Mouse (Mus musculus) liver, postnatal 0 days (tissue): ENCODE measurements at regions not wholly inside any gene's neighbourhood (a gene's known extent, or its start where the extent isn't known, plus 50 kb on each side); places are given as distances from the start of the nearest gene placed in this dataset.

Experiments used
- ATAC-seq: fragments of 200-750 bp; cut with Nextera tagmentation; 2 replicates; pipeline ENCODE4 v1.8.0; 2017; ENCODE audit warnings: mild to moderate bottlenecking, moderate library complexity
- DNase-seq: peaks from one replicate; pipeline ENCODE4 v3.0.0-alpha.2; 2016
- H3K27ac ChIP-seq: fragments of 300-500 bp; sonication (generic); 2 replicates; pipeline ENCODE4 v1.5.1; 2014; ENCODE audit warnings: antibody characterized with exemption, moderate library complexity, mild to moderate bottlenecking, low read depth
- H3K27me3 ChIP-seq: fragments of 300-500 bp; sonication (generic); 2 replicates; pipeline ENCODE4 v1.6.1; 2014; ENCODE audit warnings: low read length, control low read depth, mixed read lengths; ENCODE audit not compliant: insufficient read depth
- H3K36me3 ChIP-seq: fragments of 300-500 bp; sonication (generic); replicated peaks from 2 replicates; pipeline ENCODE4 v1.6.1; 2014; ENCODE audit warnings: mild to moderate bottlenecking, control low read depth, low read length, moderate library complexity, mixed read lengths; ENCODE audit not compliant: insufficient read depth
- H3K4me1 ChIP-seq: fragments of 300-500 bp; sonication (generic); 2 replicates; pipeline ENCODE4 v1.6.1; 2014; ENCODE audit warnings: antibody characterized with exemption, mild to moderate bottlenecking, control low read depth; ENCODE audit not compliant: insufficient read depth
- H3K4me2 ChIP-seq: fragments of 300-500 bp; sonication (generic); 2 replicates; pipeline ENCODE4 v1.6.1; 2014; ENCODE audit warnings: low read depth, mild to moderate bottlenecking, low read length, moderate library complexity, mixed read lengths
- H3K4me3 ChIP-seq: fragments of 300-500 bp; sonication (generic); 2 replicates; pipeline ENCODE4 v1.5.1; 2014; ENCODE audit warnings: low read depth, low read length
- H3K9ac ChIP-seq: fragments of 300-500 bp; sonication (generic); replicated peaks from 2 replicates; pipeline ENCODE4 v1.6.1; 2014; ENCODE audit warnings: mild to moderate bottlenecking, moderate library complexity
- H3K9me3 ChIP-seq: fragments of 300-500 bp; sonication (generic); 2 replicates; pipeline ENCODE4 v1.6.1; 2016; ENCODE audit warnings: mild to moderate bottlenecking, control low read depth, low read length, mixed read lengths
- CTCF ChIP-seq: sonication (generic); IDR thresholded peaks from 2 replicates; pipeline ENCODE4 v1.5.1; 2016; ENCODE audit warnings: antibody characterized with exemption, low read depth
- EP300 ChIP-seq: IDR thresholded peaks from 2 replicates; pipeline ENCODE4 v1.6.1; 2016; ENCODE audit warnings: antibody characterized with exemption, low read depth, mild to moderate bottlenecking
- WGBS: fragments of 180-500 bp; shearing (Covaris S2); extraction: QIAGEN DNeasy Blood & Tissue Kit; methylation state at CpG from one replicate; pipeline ENCODE4 v1.1.7; 2014; ENCODE audit not compliant: insufficient replicate concordance; 5-methylcytosine and 5-hydroxymethylcytosine counted together

DNA sequence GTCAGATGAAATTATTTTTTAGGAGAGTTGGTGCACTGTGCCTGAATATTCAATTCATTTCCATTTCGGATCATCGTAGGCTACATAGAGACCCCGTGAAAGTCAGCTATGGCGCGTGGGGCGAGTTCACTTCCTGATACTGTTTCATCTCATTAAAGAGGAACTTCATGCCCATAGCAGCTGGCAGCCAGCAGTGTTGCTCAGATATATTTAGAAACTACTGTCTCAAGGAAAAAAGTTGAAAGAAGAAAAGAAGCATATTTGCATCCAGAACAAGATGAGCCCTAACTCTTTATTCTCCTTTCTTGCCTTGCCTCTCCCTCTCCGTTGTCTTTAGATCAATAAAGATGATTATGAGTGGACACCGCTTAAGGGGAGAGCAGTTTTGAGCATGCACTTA is 446.1 kb upstream of the Adgrl2 start:
- Histone ChIP-seq H3K4me1 (no peaks in the 10 kb centered on the region; the same call in 1 of the 2 replicates), H3K27ac (no peak overlapping the region), H3K36me3 (no peaks in the 10 kb centered on the region), H3K9me3 (no peaks in the 10 kb centered on the region), H3K4me2 (no peak overlapping the region), H3K4me3 (no peak overlapping the region), H3K9ac (no peak overlapping the region), H3K27me3 (no peaks in the 10 kb centered on the region)
- DNase-seq: peak; percentile 17
- TF ChIP-seq EP300 (no peak), CTCF (no peak)
- no peak for ATAC-seq
- 41% methylated on average over 8 of the region's 8 CpGs for WGBS

DNA sequence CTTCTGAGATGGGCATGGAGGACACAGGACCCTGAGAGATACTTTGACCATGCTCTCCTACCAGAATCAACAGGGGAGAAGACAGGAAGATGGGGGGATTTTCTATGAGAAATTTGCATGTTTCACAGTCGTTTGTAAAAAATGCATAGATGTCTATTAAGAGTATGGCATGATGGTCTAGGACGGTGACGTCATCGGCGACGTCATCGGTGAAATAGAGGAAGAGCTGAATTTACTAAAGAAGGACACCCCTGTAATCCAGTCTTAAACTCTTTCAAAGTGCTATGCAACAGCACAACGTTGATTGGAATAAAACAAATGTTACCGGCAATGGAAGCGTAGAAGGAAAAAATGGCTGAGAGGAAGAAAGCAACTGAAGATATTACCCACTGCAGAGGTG is 441.4 kb upstream of the Adgrl2 start:
- DNase-seq: no peak
- H3K27ac ChIP-seq: no peak overlapping the region
- no peaks in the 10 kb centered on the region for H3K27me3 ChIP-seq
- TF ChIP-seq CTCF: no peak
- no peak for TF ChIP-seq EP300
- 85% methylated on average over 10 of the region's 10 CpGs for WGBS
- no peaks in the 10 kb centered on the region for H3K9me3 ChIP-seq
- H3K36me3 ChIP-seq: no peaks in the 10 kb centered on the region
- no peak overlapping the region for H3K4me3 ChIP-seq
- no peak overlapping the region for H3K4me2 ChIP-seq
- H3K4me1 ChIP-seq: no peaks in the 10 kb centered on the region; the same call in 1 of the 2 replicates
- no peak for ATAC-seq
- H3K9ac ChIP-seq: no peak overlapping the region

- ATAC-seq: no peak
- DNase-seq: no peak
- H3K36me3 ChIP-seq: no peaks in the 10 kb centered on the region
Measured at GRCm38 (mm10) chr3:149426023-149426759, 435.8 kb upstream of the Adgrl2 start.

DNA sequence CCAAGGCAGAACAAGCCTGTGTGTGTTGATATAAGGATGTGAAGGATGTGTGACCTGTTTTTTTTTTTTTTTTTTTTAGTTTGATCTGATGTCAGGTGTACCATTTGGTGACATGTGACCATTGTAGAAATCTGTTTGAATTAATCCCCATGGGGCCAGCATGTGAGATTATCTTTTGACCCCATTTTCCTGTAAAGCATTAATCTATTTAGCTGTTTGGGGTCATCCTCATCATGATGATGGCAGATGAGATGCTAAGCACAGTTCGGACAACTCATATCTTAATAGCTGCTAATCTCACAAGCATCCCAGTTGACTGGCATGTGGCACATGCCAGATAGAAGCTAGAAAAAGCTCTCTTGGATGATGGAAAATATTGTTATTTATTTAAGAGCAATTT is 434.0 kb upstream of the Adgrl2 start:
- 71% methylated on average over 1 of the region's 1 CpGs for WGBS
- TF ChIP-seq CTCF: no peak
- no peak for TF ChIP-seq EP300
- no peak overlapping the region for H3K27ac ChIP-seq
- no peak overlapping the region for H3K4me3 ChIP-seq
- no peak for DNase-seq
- no peaks in the 10 kb centered on the region for H3K9me3 ChIP-seq
- no peaks in the 10 kb centered on the region for H3K4me1 ChIP-seq
- ATAC-seq: no peak
- H3K4me2 ChIP-seq: no peak overlapping the region
- H3K27me3 ChIP-seq: no peaks in the 10 kb centered on the region
- no peaks in the 10 kb centered on the region for H3K36me3 ChIP-seq
- H3K9ac ChIP-seq: no peak overlapping the region

More at GRCm38 (mm10) chr3:149426023-149426759, 435.8 kb upstream of the Adgrl2 start:
- no peak overlapping the region for H3K9ac ChIP-seq
- H3K4me1 ChIP-seq: no peaks in the 10 kb centered on the region
- H3K9me3 ChIP-seq: no peaks in the 10 kb centered on the region
- no peaks in the 10 kb centered on the region for H3K27me3 ChIP-seq
- no peak overlapping the region for H3K4me3 ChIP-seq
- peak overlapping the region; percentile 4; the same call in 1 of the 2 replicates for H3K4me2 ChIP-seq
- H3K27ac ChIP-seq: no peak overlapping the region
- 64% methylated on average over 18 of the region's 18 CpGs for WGBS
- TF ChIP-seq EP300 (no peak), CTCF (no peak)

DNA sequence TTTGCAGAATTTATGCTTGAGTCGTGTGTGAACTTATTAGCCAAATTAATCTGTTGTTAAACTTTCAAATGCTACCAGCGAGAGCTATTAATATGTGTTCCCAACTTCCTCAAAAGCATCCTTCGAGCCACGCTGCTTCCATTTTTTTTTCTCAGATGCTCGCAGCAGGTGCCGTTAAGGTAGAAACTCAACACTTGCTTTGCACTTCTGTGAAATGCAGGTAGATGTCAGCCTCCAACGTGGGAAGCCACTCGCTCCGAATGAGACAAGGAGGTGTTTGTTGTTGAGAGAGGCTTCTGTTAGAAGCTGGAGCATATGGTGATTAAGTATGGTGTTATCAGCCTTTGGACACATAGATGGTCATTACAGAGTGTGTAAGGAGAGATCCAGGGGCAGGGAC is 433.1 kb upstream of the Adgrl2 start:
- ATAC-seq (no peak), DNase-seq (no peak)
- TF ChIP-seq EP300: no peak
- no peak for TF ChIP-seq CTCF
- Histone ChIP-seq H3K27me3 (no peaks in the 10 kb centered on the region), H3K4me1 (no peaks in the 10 kb centered on the region), H3K27ac (no peak overlapping the region), H3K4me3 (no peak overlapping the region), H3K9me3 (no peaks in the 10 kb centered on the region), H3K4me2 (no peak overlapping the region), H3K9ac (no peak overlapping the region), H3K36me3 (no peaks in the 10 kb centered on the region)
- WGBS: 55% methylated on average over 9 of the region's 9 CpGs

GRCm38 (mm10) chr3:149415081-149415480 is 424.7 kb upstream of the Adgrl2 start:
- Histone ChIP-seq H3K27ac (no peak overlapping the region), H3K4me1 (no peaks in the 10 kb centered on the region), H3K4me2 (no peak overlapping the region), H3K9me3 (no peaks in the 10 kb centered on the region), H3K36me3 (no peaks in the 10 kb centered on the region), H3K27me3 (no peaks in the 10 kb centered on the region), H3K9ac (no peak overlapping the region), H3K4me3 (no peak overlapping the region)
- WGBS: 42% methylated on average over 4 of the region's 4 CpGs
- ATAC-seq: no peak
- TF ChIP-seq CTCF (no peak), EP300 (peak; percentile 44; the same call in 1 of the 2 replicates)
- DNase-seq: no peak
